ENCODE assay signal across 8 mouse cellular contexts in the genomic region with DNA sequence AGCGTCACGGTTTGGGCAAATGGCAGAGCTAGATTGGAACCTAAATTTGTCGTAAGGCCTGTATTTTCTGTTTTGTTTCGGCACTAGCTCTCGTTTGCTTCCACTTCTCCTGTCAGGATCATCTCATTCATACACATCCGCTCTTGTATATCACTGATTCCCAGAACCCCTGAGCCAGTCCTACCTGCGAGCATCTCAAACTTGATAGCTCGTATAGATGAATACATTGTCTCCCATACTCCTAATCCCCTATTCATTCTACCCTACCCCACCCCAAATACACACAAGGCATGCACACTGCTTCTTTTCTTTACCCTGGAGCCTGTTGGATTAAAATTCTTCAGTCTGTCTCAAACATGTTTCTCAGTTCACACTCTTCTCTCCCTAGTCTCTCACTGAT. TPM values are rescaled to one million over a fixed set of nuclear protein-coding genes. Genes with fewer than 3 reads are reported as not detected.
DNase-seq lines count a peak whose midpoint lies in the region; ATAC-seq and TF ChIP-seq lines count a peak whose summit lies in the region.

No protein-coding gene starts in this region.

- peak overlapping the region; percentile 79; the same call in 1 of the 2 replicates for H3K27ac ChIP-seq in CH12.LX (ENCODE audit: insufficient read depth, low read depth)
- H3K27ac ChIP-seq in forebrain, embryonic 16.5 days (ENCODE audit: low read length) = peak overlapping the region; percentile 86
- H3K27ac ChIP-seq in liver, embryonic 15.5 days (replicated peaks) = peak overlapping the region; percentile 49

- peak overlapping the region; percentile 98 for H3K4me2 ChIP-seq in CH12.LX (ENCODE audit: insufficient read depth, low read depth, poor library complexity, severe bottlenecking)
- H3K4me2 ChIP-seq in forebrain, embryonic 16.5 days (ENCODE audit: low read length) = peak overlapping the region; percentile 65
- peak overlapping the region; percentile 75 for H3K4me2 ChIP-seq in liver, embryonic 15.5 days

- H3K9me3 ChIP-seq in CH12.LX (replicated peaks; ENCODE audit: low read length) = no peaks in the 10 kb centered on the region
- H3K9me3 ChIP-seq in forebrain, embryonic 16.5 days (ENCODE audit: control insufficient read depth, low read length) = no peaks in the 10 kb centered on the region
- no peaks in the 10 kb centered on the region for H3K9me3 ChIP-seq in liver, embryonic 15.5 days (replicated peaks)

- ATAC-seq in forebrain, embryonic 16.5 days = no peak
- no peak for ATAC-seq in liver, embryonic 15.5 days (ENCODE audit: insufficient read depth)

- in situ Hi-C loops in CH12.LX (cut with MboI; ENCODE audit: low pct_ligation_motif_present, low pct_unique_long_range_greater_than_20kb, low sequenced_read_pairs) = no loop called here

- H3K36me3 ChIP-seq in CH12.LX (replicated peaks in 1 of 2; ENCODE audit: control insufficient read depth in 1 of 2, insufficient read depth in 1 of 2, low read length in 1 of 2) = peaks cover 28 to 42% of the 10 kb centered on the region in 2 experiments
- peaks cover 15% of the 10 kb centered on the region for H3K36me3 ChIP-seq in forebrain, embryonic 16.5 days (ENCODE audit: control insufficient read depth, insufficient read depth)
- peaks cover 34% of the 10 kb centered on the region for H3K36me3 ChIP-seq in liver, embryonic 15.5 days (replicated peaks)

- DNase-seq in heart, adult 11 months = peak; percentile 66
- DNase-seq in heart, adult 8-10 months (ENCODE audit: low spot score) = no peak
- no peak for DNase-seq in CH12.LX (ENCODE audit: extremely low read depth)
- no peak for DNase-seq in layer of hippocampus, adult 11-12 months (ENCODE audit: low spot score)
- DNase-seq in left cerebral cortex, postnatal 14 days (ENCODE audit: low spot score in 2 of 2) = no peak
- no peak for DNase-seq in kidney, adult 18-20 months

- no peak for TF ChIP-seq RAD21 in CH12.LX (IDR thresholded peaks at IDR 0.05; ENCODE audit: low read depth, low read length)

- H3K4me1 ChIP-seq in CH12.LX (ENCODE audit: control insufficient read depth in 1 of 2, insufficient read depth in 2 of 2) = peaks cover 0 to 36% of the 10 kb centered on the region in 2 experiments; a peak in 3 of 4 replicates
- peaks cover 16% of the 10 kb centered on the region for H3K4me1 ChIP-seq in forebrain, embryonic 16.5 days (replicated peaks; ENCODE audit: control insufficient read depth, insufficient read depth, low read length)
- peaks cover 15% of the 10 kb centered on the region for H3K4me1 ChIP-seq in liver, embryonic 15.5 days (replicated peaks)

- no peak for TF ChIP-seq POLR2A in CH12.LX (IDR thresholded peaks at IDR 0.05; ENCODE audit: low read depth, low read length)

- intact Hi-C loops in left cerebral cortex, postnatal 14 days (cut with DNase I) = no loop called here

- no peak for TF ChIP-seq EP300 in CH12.LX (IDR thresholded peaks at IDR 0.05; ENCODE audit: low read length)

- under 1% methylated on average over 8 of the region's 8 CpGs for WGBS in forebrain, embryonic 16.5 days
- WGBS in liver, embryonic 15.5 days (ENCODE audit: insufficient replicate concordance) = 2% methylated on average over 8 of the region's 8 CpGs

- peak overlapping the region; percentile 89 for H3K9ac ChIP-seq in CH12.LX (ENCODE audit: insufficient read depth, low read depth)
- H3K9ac ChIP-seq in forebrain, embryonic 16.5 days (replicated peaks; ENCODE audit: low read depth, low read length) = peak overlapping the region; percentile 75
- H3K9ac ChIP-seq in liver, embryonic 15.5 days = peak overlapping the region; percentile 70

- H3K27me3 ChIP-seq in CH12.LX (replicated peaks) = no peaks in the 10 kb centered on the region
- H3K27me3 ChIP-seq in forebrain, embryonic 16.5 days (replicated peaks; ENCODE audit: control insufficient read depth, insufficient read depth, low read length) = peaks cover 9% of the 10 kb centered on the region; the same call in 1 of the 2 replicates
- H3K27me3 ChIP-seq in liver, embryonic 15.5 days = 0 out of 2 replicates have a peak, but pooled peaks cover 8% of the 10 kb centered on the region

- dilution Hi-C loops in CH12.LX (cut with MboI; ENCODE audit: extremely low pct_ligation_motif_present, extremely low pct_unique_long_range_greater_than_20kb, low sequenced_read_pairs) = no loop called here

- peak overlapping the region; percentile 79 to 94 (median 81) for H3K4me3 ChIP-seq in CH12.LX (replicated peaks in 1 of 3; ENCODE audit: low read depth in 2 of 3, low read length in 2 of 3, poor library complexity in 1 of 3)
- H3K4me3 ChIP-seq in forebrain, embryonic 16.5 days (replicated peaks; ENCODE audit: low read length) = peak overlapping the region; percentile 72
- H3K4me3 ChIP-seq in liver, embryonic 15.5 days (replicated peaks) = peak overlapping the region; percentile 73

- no peak for TF ChIP-seq CTCF in CH12.LX (conservative IDR thresholded peaks at IDR 0.05 in 1 of 2, IDR thresholded peaks at IDR 0.05 in 1 of 2; ENCODE audit: low read depth in 2 of 2, low read length in 2 of 2)

- peaks cover 13% of the 10 kb centered on the region for H3K79me2 ChIP-seq in CH12.LX (replicated peaks; ENCODE audit: control insufficient read depth, extremely low read depth, insufficient read depth, poor library complexity, severe bottlenecking)

TF ChIP-seq in CH12.LX, 34 proteins besides CTCF, POLR2A, EP300 and RAD21:
- TF ChIP-seq NRF1 (IDR thresholded peaks at IDR 0.05; ENCODE audit: low read depth, low read length) (no peak), GABPA (IDR thresholded peaks at IDR 0.05; ENCODE audit: insufficient replicate concordance, low read depth, low read length) (no peak), ELF1 (IDR thresholded peaks at IDR 0.05; ENCODE audit: low read depth, low read length) (no peak), JUND (conservative IDR thresholded peaks at IDR 0.05; ENCODE audit: low read depth, low read length) (no peak), UBTF (IDR thresholded peaks at IDR 0.05; ENCODE audit: low read depth, low read length) (no peak), TBP (conservative IDR thresholded peaks at IDR 0.05; ENCODE audit: low read depth, low read length) (no peak), MAZ (IDR thresholded peaks at IDR 0.05; ENCODE audit: low read depth, low read length) (no peak), MAX (IDR thresholded peaks at IDR 0.05; ENCODE audit: low read length) (no peak), NELFE (IDR thresholded peaks at IDR 0.05; ENCODE audit: low read depth, low read length) (no peak), MYC (IDR thresholded peaks at IDR 0.05; ENCODE audit: low read depth, low read length) (no peak), MXI1 (IDR thresholded peaks at IDR 0.05; ENCODE audit: low read depth, low read length) (no peak)
TF ChIP-seq in CH12.LX: peak in this region for 0.

RNA-seq across cellular contexts. Expression of gene Heatr6, which starts 0.7 kb away (rescaled TPM):
- total RNA-seq in heart, adult 8-10 months (2022) = 1 to 10 TPM; 5.7 to 7.9 (median 6.6) TPM
- total RNA-seq in CH12.LX (2012; rRNA removed) (17.6 and 18.3 TPM in 2 replicates), CH12.LX (2014; rRNA removed) (14.9 and 17.4 TPM in 2 replicates)
- polyA plus RNA-seq in CH12.LX (2012; ENCODE audit: insufficient read length, low read depth) = 21.0 and 24.4 TPM in 2 replicates
- 34.5 and 41.0 TPM in 2 replicates for polyA plus RNA-seq in forebrain, embryonic 16.5 days (2015; fragmentation: Nextera tagmentation; extraction: Ambion mirVana)
- polyA plus RNA-seq in liver, embryonic 15.5 days (2015; fragmentation: Nextera tagmentation; extraction: Ambion mirVana) = 6.2 and 6.7 TPM in 2 replicates
- total RNA-seq in left cerebral cortex, postnatal 14 days (2021) = 10 to 100 TPM; 12.6 to 14.8 TPM

RNA-seq across cellular contexts. Expression of gene Wfdc21, which starts 7.5 kb away (rescaled TPM):
- 1 to 10 TPM in 1 of 4 experiments, not detected in 3; 1.5 TPM for total RNA-seq in heart, adult 8-10 months (2022)
- total RNA-seq in CH12.LX (2012; rRNA removed) (1.6 and 3.3 TPM in 2 replicates), CH12.LX (2014; rRNA removed) (8.3 and 14.7 TPM in 2 replicates)
- 2.6 and 3.4 TPM in 2 replicates for polyA plus RNA-seq in CH12.LX (2012; ENCODE audit: insufficient read length, low read depth)
- polyA plus RNA-seq in forebrain, embryonic 16.5 days (2015; fragmentation: Nextera tagmentation; extraction: Ambion mirVana) = not detected in 2 replicates
- 45.7 and 46.2 TPM in 2 replicates for polyA plus RNA-seq in liver, embryonic 15.5 days (2015; fragmentation: Nextera tagmentation; extraction: Ambion mirVana)
- not detected for total RNA-seq in left cerebral cortex, postnatal 14 days (2021)

RNA-seq across cellular contexts. Expression of gene Wfdc18, which starts 45.4 kb away (rescaled TPM):
- total RNA-seq in heart, adult 8-10 months (2022) = not detected
- total RNA-seq in CH12.LX (2012; rRNA removed) = not detected in 2 replicates
- not detected in 2 replicates for total RNA-seq in CH12.LX (2014; rRNA removed)
- polyA plus RNA-seq in CH12.LX (2012; ENCODE audit: insufficient read length, low read depth) = not detected in 2 replicates
- not detected in 2 replicates for polyA plus RNA-seq in forebrain, embryonic 16.5 days (2015; fragmentation: Nextera tagmentation; extraction: Ambion mirVana)
- not detected in 2 replicates for polyA plus RNA-seq in liver, embryonic 15.5 days (2015; fragmentation: Nextera tagmentation; extraction: Ambion mirVana)
- total RNA-seq in left cerebral cortex, postnatal 14 days (2021) = 1 to 10 TPM in 1 of 2 experiments, under 1 TPM in 1; 0.97 to 3.1 TPM

RNA-seq across cellular contexts. Expression of gene Wfdc17, which starts 50.4 kb away (rescaled TPM):
- total RNA-seq in heart, adult 8-10 months (2022) = 1 to 10 TPM; 2.1 to 4.1 (median 3.6) TPM
- total RNA-seq in CH12.LX (2012; rRNA removed) (not detected in 2 replicates), CH12.LX (2014; rRNA removed) (not detected in 2 replicates)
- polyA plus RNA-seq in CH12.LX (2012; ENCODE audit: insufficient read length, low read depth) = not detected in 2 replicates
- polyA plus RNA-seq in forebrain, embryonic 16.5 days (2015; fragmentation: Nextera tagmentation; extraction: Ambion mirVana) = not detected in 2 replicates
- 16.4 and 18.6 TPM in 2 replicates for polyA plus RNA-seq in liver, embryonic 15.5 days (2015; fragmentation: Nextera tagmentation; extraction: Ambion mirVana)
- total RNA-seq in left cerebral cortex, postnatal 14 days (2021) = not detected
